Mouse (Mus musculus) frontal cortex, postnatal 14 days (tissue): ENCODE measurements at regions not wholly inside any gene's neighbourhood (a gene's known extent, or its start where the extent isn't known, plus 50 kb on each side); places are given as distances from the start of the nearest gene placed in this dataset.

Experiments
- DNase-seq, 2 experiments: peaks; one replicate each; pipeline ENCODE4 v3.0.0; 2022; ENCODE audit warnings: low spot score in 2 of 2

- DNase-seq, result no peak
Observed at GRCm38 (mm10) chr10:98838926-98839679, 75.1 kb upstream of the Atp2b1 start.

- DNase-seq, result no peak
Observed at GRCm38 (mm10) chr10:98839963-98840362, 74.2 kb upstream of the Atp2b1 start.

GRCm38 (mm10) chr10:98840411-98840810, 73.8 kb upstream of the Atp2b1 start:
- no peak for DNase-seq

GRCm38 (mm10) chr10:98840957-98841831, 73.0 kb upstream of the Atp2b1 start:
- no peak for DNase-seq

- no peak for DNase-seq
Observed at GRCm38 (mm10) chr10:98841860-98842259, 72.3 kb upstream of the Atp2b1 start.

- no peak for DNase-seq
Observed at GRCm38 (mm10) chr10:98842721-98843120, 71.5 kb upstream of the Atp2b1 start.

GRCm38 (mm10) chr10:98849851-98850250, 64.4 kb upstream of the Atp2b1 start:
- no peak for DNase-seq

GRCm38 (mm10) chr10:98857395-98857794, 56.8 kb upstream of the Atp2b1 start:
- DNase-seq, result no peak

- no peak for DNase-seq
Observed at GRCm38 (mm10) chr10:98861521-98861920, 52.7 kb upstream of the Atp2b1 start.

- DNase-seq, result no peak
Observed at GRCm38 (mm10) chr10:98862712-98863111, 51.5 kb upstream of the Atp2b1 start.

GRCm38 (mm10) chr10:98864384-98864783, 49.8 kb upstream of the Atp2b1 start:
- no peak for DNase-seq
